Mouse (Mus musculus) frontal cortex, adult 2 months (tissue): ENCODE measurements around the gene Gm10409. TPM values are rescaled to one million over a fixed set of nuclear protein-coding genes. Genes with fewer than 3 reads are reported as not detected.
"Not testable (repeated sequence)": the region's sequence is repeated elsewhere in the genome, so short reads cannot be mapped to it uniquely, and the experiment has no call there.

ENCODE experiments used
- DNase-seq, 2 experiments: peaks; one replicate each; pipeline ENCODE4 v3.0.0; 2022; ENCODE audit warnings: low spot score in 1 of 2; ENCODE audit errors: extremely low spot score in 1 of 2
- polyA plus RNA-seq: library from polyadenylated mRNA; depleted of rRNA; stranded (reverse); fragments of >200 nt; gene quantifications from 2 replicates; pipeline ENCODE4 v1.2.3, GENCODE M21; 2012; rRNA removed

Gene Gm10409
- 0.95 and 1.3 TPM in 2 replicates for polyA plus RNA-seq

- not testable (repeated sequence) for DNase-seq
Observed at GRCm38 (mm10) chr14:3412314-3412713, at the start of gene Gm10409. Gm10409 (plus strand) TSS chr14:3412614.

- not testable (repeated sequence) for DNase-seq
Observed at GRCm38 (mm10) chr14:3394793-3395192, 17.6 kb upstream of the Gm10409 start, which contains the start of gene Gm10413. Gm10413 (plus strand) TSS chr14:3395093.

- DNase-seq, result not testable (repeated sequence)
Observed at GRCm38 (mm10) chr14:3427803-3428202, 15.4 kb downstream of the Gm10409 start, which contains the start of gene Gm3005. Gm3005 (plus strand) TSS chr14:3428103.

GRCm38 (mm10) chr14:3449079-3449478 is 36.7 kb downstream of the Gm10409 start, which contains the start of gene Gm10408:
Gm10408 (plus strand) TSS chr14:3449379.
- not testable (repeated sequence) for DNase-seq

Other genes with a start within 250 kb of the Gm10409 start
- gene Gm5795, start 224.4 kb upstream of the Gm10409 start, polyA plus RNA-seq, result 0.18 TPM in 1 of 2 replicates, not detected in the other
- gene D830030K20Rik, start 204.1 kb upstream of the Gm10409 start, polyA plus RNA-seq, result 5.4 and 6.8 TPM in 2 replicates
- gene Gm2956, start 80.0 kb upstream of the Gm10409 start, polyA plus RNA-seq, result 0.32 and 0.38 TPM in 2 replicates
- not detected in 2 replicates for gene Gm10413, start 17.5 kb upstream of the Gm10409 start, polyA plus RNA-seq
- 1.3 and 1.5 TPM in 2 replicates for gene Gm3005, start 15.5 kb downstream of the Gm10409 start, polyA plus RNA-seq
- not detected in 2 replicates for gene Gm10408, start 36.8 kb downstream of the Gm10409 start, polyA plus RNA-seq
- gene Gm3012, start 221.9 kb downstream of the Gm10409 start, polyA plus RNA-seq, result not detected in 2 replicates
- 0.95 and 1.3 TPM in 2 replicates for gene Gm3020, start 239.4 kb downstream of the Gm10409 start, polyA plus RNA-seq